Mouse (Mus musculus) layer of hippocampus, postnatal 14 days (tissue): Measurements from ENCODE around the gene Rhox2a. TPM values are rescaled to one million over a fixed set of nuclear protein-coding genes. Genes with fewer than 3 reads are reported as not detected.
"Not testable (repeated sequence)": the region's sequence is repeated elsewhere in the genome, so short reads cannot be mapped to it uniquely, and the experiment has no call there.

Source experiments
- DNase-seq, 2 experiments: peaks; one replicate each; pipeline ENCODE4 v3.0.0; 2021 to 2022; ENCODE audit warnings: low spot score in 2 of 2, mixed read lengths in 1 of 2
- long read RNA-seq, 2 experiments: library from polyadenylated mRNA; stranded (forward); transcript quantifications; one replicate each; pipeline ENCODE4 v2.0.0; 2021
- total RNA-seq, 2 experiments: library from RNA; stranded (reverse); gene quantifications; 2 replicates each; pipeline ENCODE4 v1.2.3; 2021

The Rhox2a gene
- not detected for total RNA-seq
- long read RNA-seq, experiment 1: 0 reads
- long read RNA-seq, experiment 2: 0 reads

DNA sequence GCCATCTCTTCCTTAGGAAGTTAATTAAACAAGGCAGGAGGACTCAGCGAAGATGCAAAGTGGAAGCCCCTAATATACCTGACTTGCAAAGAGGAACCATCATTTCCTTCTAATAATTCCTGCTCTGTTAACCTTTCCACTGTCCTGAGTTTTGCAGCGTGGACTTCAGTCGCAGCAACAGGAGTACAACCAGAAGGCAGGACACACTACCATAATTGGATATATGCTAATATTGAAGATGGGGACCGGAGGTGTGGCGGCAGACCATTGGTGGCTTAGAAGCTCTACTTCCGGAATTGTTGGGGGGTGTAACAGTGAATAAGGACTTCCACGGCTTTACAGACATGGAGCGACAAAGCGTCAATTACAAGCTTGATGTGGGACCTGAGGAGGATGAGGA, at the start of gene Rhox2a:
TSS of gene Rhox2a (plus strand) at position 301 of the 400 bp plus-strand sequence.
- DNase-seq: not testable (repeated sequence)

DNA sequence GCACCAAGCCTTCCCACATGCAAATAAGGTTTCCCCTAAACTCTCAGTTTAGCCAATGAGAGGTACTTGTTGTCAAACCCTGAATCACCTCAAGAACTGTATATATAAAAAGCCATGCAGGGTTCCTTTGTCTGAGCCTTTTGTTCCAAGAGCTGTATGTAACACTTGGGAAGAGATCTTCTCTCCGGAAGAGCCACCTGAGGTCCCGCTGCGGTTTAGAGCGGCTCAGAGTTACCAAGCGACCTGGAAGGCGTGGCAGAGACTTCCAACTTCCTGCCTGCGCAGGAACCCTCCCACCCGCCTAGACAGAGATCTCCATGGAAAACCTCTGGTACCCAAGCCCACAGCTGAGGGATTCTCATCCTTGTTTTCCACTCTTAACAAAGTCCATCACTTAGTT, 46.1 kb upstream of the Rhox2a start:
- DNase-seq: no peak

DNA sequence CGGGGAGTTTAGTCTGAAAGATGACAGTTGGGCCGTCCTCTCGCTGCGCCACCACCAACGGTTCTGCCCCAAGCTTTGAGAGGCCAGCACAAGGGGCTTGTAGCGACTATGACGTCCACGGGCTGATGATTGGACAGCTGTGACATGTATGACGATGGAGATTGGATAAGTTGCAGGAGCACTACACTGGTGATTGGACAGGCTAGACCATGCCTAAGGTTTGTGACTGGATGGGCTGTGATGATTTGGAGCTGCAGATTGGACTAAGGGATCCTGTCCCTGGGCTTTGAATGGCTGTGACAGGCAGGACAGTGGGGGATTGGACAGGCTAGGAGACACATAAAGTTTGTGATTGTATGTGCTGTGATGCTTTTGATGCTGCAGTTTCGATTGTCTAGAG, 33.8 kb upstream of the Rhox2a start, which contains the start of gene Gm9:
TSS of gene Gm9 (minus strand) at position 101 of the 400 bp plus-strand sequence.
- no peak for DNase-seq

DNA sequence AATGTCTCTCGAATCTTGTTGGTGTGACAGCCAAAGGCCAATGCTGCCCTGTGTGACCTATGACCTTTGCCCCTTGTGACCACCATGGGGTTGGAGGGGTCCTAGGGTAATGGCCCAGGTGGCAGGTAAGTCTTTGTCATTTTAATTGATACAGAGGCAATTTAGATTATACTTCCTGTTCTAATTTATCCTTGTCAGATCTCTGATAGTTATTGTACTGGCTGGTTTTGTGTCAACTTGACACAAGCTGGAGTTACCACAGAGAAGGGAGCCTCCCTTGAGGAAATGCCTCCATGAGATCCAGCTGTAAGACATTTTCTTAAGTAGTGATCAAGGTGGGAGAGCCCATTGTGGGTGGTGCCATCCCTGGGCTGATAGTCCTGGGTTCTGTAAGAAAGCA, 22.6 kb upstream of the Rhox2a start, which contains the start of gene Rhox1:
TSS of gene Rhox1 (minus strand) at position 101 of the 400 bp plus-strand sequence.
- DNase-seq: not testable (repeated sequence)

DNA sequence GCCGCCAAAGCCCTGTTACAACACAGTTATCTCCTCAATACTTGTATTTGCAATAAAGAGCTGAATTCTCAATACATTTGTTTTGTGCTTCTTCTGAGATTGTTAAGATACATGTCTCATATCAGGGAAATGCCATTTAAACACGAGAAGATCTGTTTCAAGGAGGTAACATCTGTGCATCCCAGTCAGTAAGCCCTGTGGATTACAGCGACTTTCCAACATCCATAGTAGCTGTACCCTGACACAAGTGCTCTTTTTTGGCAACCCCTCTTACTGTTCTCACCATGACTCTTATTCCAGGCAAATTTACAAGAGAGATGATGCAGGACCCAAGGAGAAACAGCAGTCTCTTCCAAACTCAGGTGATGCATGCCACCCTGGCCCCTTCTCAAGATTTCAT, 4.8 kb downstream of the Rhox2a start, which contains the start of gene Rhox3a:
TSS of gene Rhox3a (plus strand) at position 301 of the 400 bp plus-strand sequence.
- DNase-seq: not testable (repeated sequence)

DNA sequence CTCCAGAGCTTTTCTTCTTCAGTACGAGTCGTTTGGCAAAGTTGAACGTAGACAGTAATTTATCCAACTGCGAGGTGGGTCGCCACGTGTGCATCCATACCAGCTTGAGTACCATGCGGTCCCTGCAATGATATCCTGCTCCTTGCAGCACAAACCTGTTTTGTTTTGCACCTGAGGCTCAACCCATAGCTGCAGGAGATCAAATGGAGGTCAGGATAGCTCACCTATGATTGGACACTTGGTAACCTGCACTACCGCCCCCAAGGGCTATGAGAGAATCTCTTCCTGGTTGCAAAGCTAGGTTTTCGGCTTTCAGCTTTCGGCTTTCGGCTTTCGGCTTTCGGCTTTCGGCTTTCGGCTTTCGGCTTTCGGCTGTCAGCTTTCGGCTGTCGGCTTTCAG, 20.3 kb downstream of the Rhox2a start, which contains the start of gene Rhox4a:
TSS of gene Rhox4a (plus strand) at position 301 of the 400 bp plus-strand sequence.
- DNase-seq: not testable (repeated sequence)

Other genes starting within 250 kb of the Rhox2a start
- gene Sowahd, start 196.1 kb upstream of the Rhox2a start, total RNA-seq: not detected
- gene Rpl39, start 159.6 kb upstream of the Rhox2a start, total RNA-seq: 100 to 1,000 TPM; 319 to 320 TPM
- gene Upf3b, start 134.7 kb upstream of the Rhox2a start, total RNA-seq: 10 to 100 TPM; 19.1 to 19.3 TPM
- gene Nkap, start 118.2 kb upstream of the Rhox2a start, total RNA-seq: 10 to 100 TPM; 13.0 to 15.5 TPM
- under 1 TPM in 1 of 2 experiments, not detected in 1; 0.18 TPM for gene Akap14, start 76.1 kb upstream of the Rhox2a start, total RNA-seq
- gene Ndufa1, start 53.8 kb upstream of the Rhox2a start, total RNA-seq: 100 to 1,000 TPM; 257 to 290 TPM
- 1 to 10 TPM; 7.4 to 8.3 TPM for gene Rnf113a1, start 53.7 kb upstream of the Rhox2a start, total RNA-seq
- gene Gm9, start 33.9 kb upstream of the Rhox2a start, total RNA-seq: not detected
- gene Rhox1, start 22.7 kb upstream of the Rhox2a start, total RNA-seq: not detected
- gene Rhox3a, start 4.9 kb downstream of the Rhox2a start, total RNA-seq: not detected
- gene Rhox4a, start 20.4 kb downstream of the Rhox2a start, total RNA-seq: not detected
- gene Rhox3a2, start 135.1 kb downstream of the Rhox2a start, total RNA-seq: not detected
- not detected for gene Rhox4a2, start 145.9 kb downstream of the Rhox2a start, total RNA-seq
- gene Rhox2b, start 167.1 kb downstream of the Rhox2a start, total RNA-seq: not detected
- gene Rhox4b, start 187.5 kb downstream of the Rhox2a start, total RNA-seq: not detected
- gene Rhox2c, start 208.7 kb downstream of the Rhox2a start, total RNA-seq: not detected
- gene Rhox3c, start 213.6 kb downstream of the Rhox2a start, total RNA-seq: not detected
- not detected for gene Rhox4c, start 235.4 kb downstream of the Rhox2a start, total RNA-seq
- not detected for gene Rhox2d, start 248.5 kb downstream of the Rhox2a start, total RNA-seq